Mouse (Mus musculus): ENCODE data around the gene Clrn1. TPM values are rescaled to one million over a fixed set of nuclear protein-coding genes. Genes with fewer than 3 reads are reported as not detected.

Clrn1 gene
- polyA plus RNA-seq, 1 experiment from 2014 or later = 0.08 TPM

DNA sequence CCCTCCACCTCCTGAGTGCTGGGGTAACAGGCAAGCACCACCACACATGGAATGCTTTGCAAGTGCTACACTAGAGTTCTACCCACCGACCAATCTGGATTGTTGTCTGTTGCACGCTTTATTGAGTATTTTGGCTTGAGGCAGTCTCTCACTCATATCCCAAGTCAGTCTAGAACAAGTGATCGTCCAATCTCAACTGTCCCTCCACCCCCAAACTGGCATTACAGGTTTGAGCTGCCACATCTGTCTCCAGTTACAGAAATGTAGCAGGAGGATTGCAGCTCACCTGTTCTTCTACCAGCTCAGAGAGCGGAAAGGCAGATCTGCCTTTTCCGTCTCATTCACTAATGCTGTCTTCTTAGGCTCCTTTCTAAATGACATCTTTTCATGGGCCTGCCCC lies 10.0 kb upstream of the Clrn1 start:
- Histone ChIP-seq H3K4me2 (no peak overlapping the region), H3K4me1 (ENCODE audit: insufficient read depth) (no peaks in the 10 kb centered on the region), H3K9ac (no peak overlapping the region), H3K27ac (ENCODE audit: low read depth) (no peak overlapping the region), H3K27me3 (ENCODE audit: insufficient read depth, low read length) (no peaks in the 10 kb centered on the region), H3K4me3 (ENCODE audit: low read depth, low read length) (no peak overlapping the region), H3K9me3 (ENCODE audit: low read depth, low read length) (no peaks in the 10 kb centered on the region), H3K36me3 (ENCODE audit: insufficient read depth) (no peaks in the 10 kb centered on the region)
- 89% methylated on average over 5 of the region's 5 CpGs for WGBS
- ATAC-seq (ENCODE audit: insufficient read depth) = no peak
- no peak for TF ChIP-seq CTCF (IDR thresholded peaks at IDR 0.05; ENCODE audit: low read depth)
- DNase-seq = no peak

DNA sequence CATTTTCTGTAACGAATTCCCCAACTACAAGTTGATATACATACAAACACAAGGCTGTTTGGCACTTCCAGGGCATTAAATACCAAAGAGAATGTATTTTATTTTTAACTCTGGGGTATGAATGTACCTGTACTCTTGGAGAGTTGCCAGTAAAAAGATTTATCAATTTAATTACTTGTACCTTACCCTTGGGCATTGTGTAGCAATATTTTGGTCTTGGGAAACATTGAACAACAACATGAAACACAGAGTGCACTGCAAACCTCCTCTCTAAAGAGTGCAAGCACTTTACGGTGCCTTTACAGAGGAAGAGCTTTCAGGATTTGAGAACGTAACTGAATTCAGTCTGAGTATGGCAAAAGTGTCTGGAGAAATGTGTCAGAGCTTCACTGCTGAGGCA lies 9.4 kb upstream of the Clrn1 start:
- TF ChIP-seq CTCF (IDR thresholded peaks at IDR 0.05; ENCODE audit: low read depth) = no peak
- Histone ChIP-seq H3K9me3 (ENCODE audit: low read depth, low read length) (no peaks in the 10 kb centered on the region), H3K27me3 (ENCODE audit: insufficient read depth, low read length) (no peaks in the 10 kb centered on the region), H3K4me2 (no peak overlapping the region), H3K4me3 (ENCODE audit: low read depth, low read length) (no peak overlapping the region), H3K9ac (no peak overlapping the region), H3K27ac (ENCODE audit: low read depth) (no peak overlapping the region), H3K36me3 (ENCODE audit: insufficient read depth) (no peaks in the 10 kb centered on the region), H3K4me1 (ENCODE audit: insufficient read depth) (no peaks in the 10 kb centered on the region)
- WGBS = 78% methylated on average over 3 of the region's 3 CpGs
- ATAC-seq (ENCODE audit: insufficient read depth) (no peak), DNase-seq (no peak)

DNA sequence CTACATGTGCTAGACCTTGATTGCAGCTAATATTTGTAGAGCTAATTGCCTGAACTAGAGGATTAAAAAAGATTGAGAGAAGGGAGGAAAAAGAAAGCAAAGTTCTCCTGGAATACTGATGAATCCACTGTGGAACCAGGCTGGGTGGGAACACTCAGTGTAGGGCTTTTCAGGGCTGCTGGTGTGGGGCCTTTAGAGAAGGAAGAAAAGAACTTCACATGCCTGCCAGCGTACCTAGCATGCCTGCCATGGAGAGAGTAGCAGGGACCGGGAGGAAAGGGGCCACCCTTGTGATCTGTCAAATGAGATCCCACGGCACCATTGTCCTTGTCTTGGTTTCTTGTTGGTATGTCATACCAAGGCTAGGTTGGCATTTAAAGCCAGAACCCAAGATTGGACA lies 4.5 kb upstream of the Clrn1 start:
- WGBS = 64% methylated on average over 3 of the region's 3 CpGs
- no peak for DNase-seq
- Histone ChIP-seq H3K4me1 (ENCODE audit: insufficient read depth) (no peaks in the 10 kb centered on the region), H3K4me2 (no peak overlapping the region), H3K9me3 (ENCODE audit: low read depth, low read length) (no peaks in the 10 kb centered on the region), H3K27ac (ENCODE audit: low read depth) (no peak overlapping the region), H3K27me3 (ENCODE audit: insufficient read depth, low read length) (no peaks in the 10 kb centered on the region), H3K9ac (no peak overlapping the region), H3K4me3 (ENCODE audit: low read depth, low read length) (no peak overlapping the region), H3K36me3 (ENCODE audit: insufficient read depth) (no peaks in the 10 kb centered on the region)
- no peak for TF ChIP-seq CTCF (IDR thresholded peaks at IDR 0.05; ENCODE audit: low read depth)
- ATAC-seq (ENCODE audit: insufficient read depth) = no peak

DNA sequence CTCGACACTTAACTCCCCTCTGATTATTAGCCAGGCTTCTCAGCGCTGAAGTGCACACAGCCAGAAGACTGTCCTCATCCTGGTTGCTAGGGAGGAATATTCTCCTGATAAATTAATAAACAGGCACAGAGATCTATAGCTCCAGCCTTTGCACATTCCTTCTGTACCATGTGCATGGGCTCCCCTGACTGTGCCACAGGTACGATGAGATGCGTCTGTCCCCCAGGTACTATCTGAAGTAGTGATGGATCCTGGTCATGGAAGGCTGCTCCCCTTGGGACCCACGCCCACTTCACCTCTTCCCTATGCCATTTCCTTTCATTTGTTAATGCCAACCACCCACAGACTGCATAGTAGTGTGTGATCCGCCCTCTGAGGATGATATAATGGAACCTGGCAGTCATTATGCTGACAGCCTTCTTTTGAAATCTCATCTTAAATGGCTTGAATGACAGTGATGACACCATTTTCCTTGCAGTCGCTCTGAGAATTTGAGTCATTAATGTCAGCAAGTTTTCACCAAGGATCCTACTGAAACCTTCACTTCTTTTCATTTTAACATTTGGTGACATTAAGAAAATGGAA lies 3.1 kb upstream of the Clrn1 start:
- H3K4me3 ChIP-seq (ENCODE audit: low read depth, low read length) = no peak overlapping the region
- H3K9me3 ChIP-seq (ENCODE audit: low read depth, low read length) = no peaks in the 10 kb centered on the region
- no peak overlapping the region for H3K9ac ChIP-seq
- H3K36me3 ChIP-seq (ENCODE audit: insufficient read depth) = no peaks in the 10 kb centered on the region
- ATAC-seq (ENCODE audit: insufficient read depth) (no peak), DNase-seq (no peak)
- TF ChIP-seq CTCF (IDR thresholded peaks at IDR 0.05; ENCODE audit: low read depth) = no peak
- H3K27ac ChIP-seq (ENCODE audit: low read depth) = no peak overlapping the region
- no peaks in the 10 kb centered on the region for H3K27me3 ChIP-seq (ENCODE audit: insufficient read depth, low read length)
- no peak overlapping the region for H3K4me2 ChIP-seq
- 81% methylated on average over 7 of the region's 7 CpGs for WGBS
- no peaks in the 10 kb centered on the region for H3K4me1 ChIP-seq (ENCODE audit: insufficient read depth)

DNA sequence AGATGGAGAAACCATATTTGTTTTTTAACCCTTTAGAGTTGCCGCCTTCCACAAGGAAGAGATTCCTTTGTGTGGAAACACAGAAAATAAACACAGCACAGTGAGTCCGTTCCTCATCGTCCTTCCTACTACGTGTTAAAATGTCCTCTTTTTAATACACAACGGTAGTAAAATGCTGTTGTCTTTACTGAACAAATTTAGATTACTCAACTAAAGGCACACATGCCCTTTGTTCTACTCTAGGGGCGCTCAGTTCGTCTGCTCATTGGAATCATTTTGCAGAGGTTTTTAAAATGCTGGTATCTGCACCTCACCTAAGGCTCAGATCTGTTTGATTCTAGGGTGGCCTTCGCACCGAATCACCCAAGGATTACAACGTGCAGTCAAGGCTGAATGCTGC lies 2.6 kb upstream of the Clrn1 start:
- H3K4me3 ChIP-seq (ENCODE audit: low read depth, low read length) = no peak overlapping the region
- DNase-seq = no peak
- H3K36me3 ChIP-seq (ENCODE audit: insufficient read depth) = no peaks in the 10 kb centered on the region
- TF ChIP-seq CTCF (IDR thresholded peaks at IDR 0.05; ENCODE audit: low read depth) = no peak
- H3K9ac ChIP-seq = no peak overlapping the region
- H3K9me3 ChIP-seq (ENCODE audit: low read depth, low read length) = no peaks in the 10 kb centered on the region
- no peak overlapping the region for H3K4me2 ChIP-seq
- H3K27me3 ChIP-seq (ENCODE audit: insufficient read depth, low read length) = no peaks in the 10 kb centered on the region
- WGBS = 78% methylated on average over 10 of the region's 10 CpGs
- H3K27ac ChIP-seq (ENCODE audit: low read depth) = no peak overlapping the region
- no peaks in the 10 kb centered on the region for H3K4me1 ChIP-seq (ENCODE audit: insufficient read depth)
- no peak for ATAC-seq (ENCODE audit: insufficient read depth)

DNA sequence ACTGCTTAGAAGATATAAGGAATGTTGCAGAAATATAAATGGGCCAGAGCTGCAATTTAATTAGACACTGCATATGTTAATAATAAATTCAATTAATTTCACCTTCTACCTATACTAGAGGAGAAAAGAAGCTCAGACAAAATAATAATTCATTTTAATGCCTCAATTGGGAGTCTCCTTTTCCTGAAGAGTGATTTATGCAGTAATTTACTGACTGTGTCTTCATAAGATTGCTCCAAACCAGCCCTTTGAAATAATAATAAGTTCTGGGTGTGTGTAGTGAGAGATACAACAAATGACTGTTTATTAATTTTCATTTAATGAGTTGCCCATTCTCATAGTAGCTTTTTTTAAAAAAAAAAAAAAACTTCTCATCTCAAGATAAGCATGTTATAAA lies 1.6 kb downstream of the Clrn1 start:
- no peak overlapping the region for H3K9ac ChIP-seq
- H3K27ac ChIP-seq (ENCODE audit: low read depth) = no peak overlapping the region
- ATAC-seq (ENCODE audit: insufficient read depth) = no peak
- no peak overlapping the region for H3K4me2 ChIP-seq
- no peak for DNase-seq
- H3K4me1 ChIP-seq (ENCODE audit: insufficient read depth) = no peaks in the 10 kb centered on the region
- no peaks in the 10 kb centered on the region for H3K27me3 ChIP-seq (ENCODE audit: insufficient read depth, low read length)
- TF ChIP-seq CTCF (IDR thresholded peaks at IDR 0.05; ENCODE audit: low read depth) = no peak
- no peaks in the 10 kb centered on the region for H3K36me3 ChIP-seq (ENCODE audit: insufficient read depth)
- H3K9me3 ChIP-seq (ENCODE audit: low read depth, low read length) = no peaks in the 10 kb centered on the region
- H3K4me3 ChIP-seq (ENCODE audit: low read depth, low read length) = no peak overlapping the region

DNA sequence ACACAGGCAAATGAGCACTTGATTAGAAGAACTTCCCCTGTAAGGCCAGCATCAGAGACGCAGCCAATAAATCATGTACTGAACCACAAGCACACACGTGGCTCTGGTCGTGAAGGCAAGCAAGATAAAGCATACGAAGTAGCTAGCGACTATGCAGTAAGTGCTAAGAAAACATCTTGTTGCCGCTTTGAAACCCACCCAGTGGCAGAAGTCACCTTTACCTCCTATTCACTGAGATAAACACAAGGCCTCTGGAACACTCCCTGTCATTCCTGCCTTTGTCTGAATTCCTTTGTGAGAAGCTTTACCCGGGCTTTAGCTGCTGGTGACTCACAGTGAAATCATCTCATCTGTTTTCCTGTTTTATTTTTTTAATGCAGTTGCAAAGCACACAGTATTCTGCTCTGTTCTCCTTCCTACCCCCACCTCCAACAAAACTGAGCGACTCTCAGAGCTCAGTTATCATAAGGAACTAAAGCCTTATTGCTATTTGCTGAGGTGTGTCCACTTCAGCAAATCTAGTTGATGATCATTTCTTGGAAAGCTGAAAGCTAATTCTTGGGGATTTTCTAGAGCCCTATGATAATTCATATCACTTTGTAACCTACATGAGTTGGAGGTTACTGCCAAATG lies 2.1 kb downstream of the Clrn1 start:
- DNase-seq (peak; percentile 8), ATAC-seq (ENCODE audit: insufficient read depth) (no peak)
- 15% methylated on average over 8 of the region's 8 CpGs for WGBS

More for the DNA sequence above, 2.1 kb downstream of the Clrn1 start:
- TF ChIP-seq CTCF (IDR thresholded peaks at IDR 0.05; ENCODE audit: low read depth) = no peak
- Histone ChIP-seq H3K9ac (no peak overlapping the region), H3K27me3 (ENCODE audit: insufficient read depth, low read length) (no peaks in the 10 kb centered on the region), H3K4me2 (no peak overlapping the region), H3K27ac (ENCODE audit: low read depth) (no peak overlapping the region), H3K36me3 (ENCODE audit: insufficient read depth) (no peaks in the 10 kb centered on the region), H3K4me1 (ENCODE audit: insufficient read depth) (no peaks in the 10 kb centered on the region), H3K4me3 (ENCODE audit: low read depth, low read length) (no peak overlapping the region), H3K9me3 (ENCODE audit: low read depth, low read length) (no peaks in the 10 kb centered on the region)

All from lung, embryonic 14.5 days (tissue).